Mouse (Mus musculus) midbrain, embryonic 11.5 days (tissue): ENCODE data around the gene Tmem131. TPM values are rescaled to one million over a fixed set of nuclear protein-coding genes. Genes with fewer than 3 reads are reported as not detected.

ENCODE experiments used
- ATAC-seq: fragments of 200-750 bp; cut with Nextera tagmentation; 2 replicates; pipeline ENCODE4 v1.8.0; 2017; ENCODE audit warnings: moderate TSS enrichment, moderate library complexity; ENCODE audit not compliant: low FRiP score
- DNase-seq: peaks from one replicate; pipeline ENCODE4 v3.0.0; 2015; ENCODE audit warnings: low spot score; ENCODE audit errors: missing footprints
- H3K27ac ChIP-seq: fragments of 300-500 bp; sonication (generic); 2 replicates; pipeline ENCODE4 v1.5.1; 2014; ENCODE audit warnings: low read depth, low read length
- H3K27me3 ChIP-seq: fragments of 300-500 bp; sonication (generic); 2 replicates; pipeline ENCODE4 v1.6.1; 2014; ENCODE audit warnings: mild to moderate bottlenecking, low read length, moderate library complexity, mixed read lengths; ENCODE audit not compliant: control insufficient read depth, insufficient read depth
- H3K36me3 ChIP-seq: fragments of 300-500 bp; sonication (generic); 2 replicates; pipeline ENCODE4 v1.6.1; 2014; ENCODE audit warnings: mild to moderate bottlenecking, low read length, moderate library complexity, mixed read lengths; ENCODE audit not compliant: control insufficient read depth, insufficient read depth
- H3K4me1 ChIP-seq: fragments of 300-500 bp; sonication (generic); 2 replicates; pipeline ENCODE4 v1.6.1; 2014; ENCODE audit warnings: low read length; ENCODE audit not compliant: control insufficient read depth, insufficient read depth
- H3K4me2 ChIP-seq: fragments of 300-500 bp; sonication (generic); 2 replicates; pipeline ENCODE4 v1.6.1; 2014; ENCODE audit warnings: mild to moderate bottlenecking, moderate library complexity
- H3K4me3 ChIP-seq: fragments of 300-500 bp; sonication (generic); 2 replicates; pipeline ENCODE4 v1.5.1; 2014; ENCODE audit warnings: low read depth, low read length
- H3K9ac ChIP-seq: fragments of 300-500 bp; sonication (generic); 2 replicates; pipeline ENCODE4 v1.6.1; 2014; ENCODE audit warnings: low read length
- H3K9me3 ChIP-seq: fragments of 300-500 bp; sonication (generic); 2 replicates; pipeline ENCODE4 v1.6.1; 2016; ENCODE audit warnings: low read length; ENCODE audit not compliant: control insufficient read depth
- WGBS: fragments of 180-500 bp; shearing (Covaris S2); extraction: QIAGEN DNeasy Blood & Tissue Kit; methylation state at CpG from one replicate; pipeline ENCODE4 v1.1.7; 2014; 5-methylcytosine and 5-hydroxymethylcytosine counted together
- polyA plus RNA-seq: library from polyadenylated mRNA; unstranded; fragments of >200 nt; fragmentation: Nextera tagmentation; extraction: Ambion mirVana; gene quantifications from 2 replicates; pipeline ENCODE4 v1.2.1, GENCODE M21; 2014

The Tmem131 gene
- polyA plus RNA-seq, 1 experiment from 2014 or later = 14.7 TPM

GRCm38 (mm10) chr1:36807086-36807485, 136.4 kb downstream of the Tmem131 start:
- no peak overlapping the region for H3K4me3 ChIP-seq
- no peak overlapping the region for H3K27ac ChIP-seq
- 100% methylated on average over 1 of the region's 1 CpGs for WGBS
- H3K4me2 ChIP-seq = no peak overlapping the region
- no peaks in the 10 kb centered on the region for H3K27me3 ChIP-seq
- H3K36me3 ChIP-seq = peaks cover 31% of the 10 kb centered on the region
- DNase-seq (peak; percentile 45), ATAC-seq (no peak)
- H3K4me1 ChIP-seq = no peaks in the 10 kb centered on the region
- no peaks in the 10 kb centered on the region for H3K9me3 ChIP-seq
- no peak overlapping the region for H3K9ac ChIP-seq

- Histone ChIP-seq H3K9ac (no peak overlapping the region), H3K27me3 (no peaks in the 10 kb centered on the region), H3K36me3 (peaks cover 37% of the 10 kb centered on the region), H3K27ac (no peak overlapping the region), H3K4me1 (no peaks in the 10 kb centered on the region), H3K4me2 (no peak overlapping the region), H3K9me3 (no peaks in the 10 kb centered on the region), H3K4me3 (no peak overlapping the region)
- no peak for ATAC-seq
- WGBS = 98% methylated on average over 7 of the region's 7 CpGs
- peak; percentile 71 for DNase-seq
Measured at GRCm38 (mm10) chr1:36806181-36806905, 137.1 kb downstream of the Tmem131 start.

- ATAC-seq = no peak
- no peaks in the 10 kb centered on the region for H3K27me3 ChIP-seq
- no peak overlapping the region for H3K4me3 ChIP-seq
- H3K9me3 ChIP-seq = no peaks in the 10 kb centered on the region
- 95% methylated on average over 4 of the region's 4 CpGs for WGBS
- H3K27ac ChIP-seq = no peak overlapping the region
- no peaks in the 10 kb centered on the region for H3K4me1 ChIP-seq
- peaks cover 28% of the 10 kb centered on the region for H3K36me3 ChIP-seq
- H3K4me2 ChIP-seq = no peak overlapping the region
- no peak overlapping the region for H3K9ac ChIP-seq
- DNase-seq = no peak
Measured at GRCm38 (mm10) chr1:36804833-36805232, 138.6 kb downstream of the Tmem131 start.

GRCm38 (mm10) chr1:36804259-36804658, 139.2 kb downstream of the Tmem131 start:
- no peak for ATAC-seq
- Histone ChIP-seq H3K9ac (no peak overlapping the region), H3K36me3 (peaks cover 29% of the 10 kb centered on the region), H3K4me1 (no peaks in the 10 kb centered on the region), H3K27me3 (no peaks in the 10 kb centered on the region), H3K9me3 (no peaks in the 10 kb centered on the region), H3K27ac (no peak overlapping the region), H3K4me3 (no peak overlapping the region), H3K4me2 (no peak overlapping the region)
- no peak for DNase-seq
- 84% methylated on average over 9 of the region's 9 CpGs for WGBS

GRCm38 (mm10) chr1:36800379-36801011, 143.0 kb downstream of the Tmem131 start:
- Histone ChIP-seq H3K4me3 (no peak overlapping the region), H3K4me1 (no peaks in the 10 kb centered on the region), H3K27ac (no peak overlapping the region), H3K36me3 (peaks cover 24% of the 10 kb centered on the region), H3K27me3 (no peaks in the 10 kb centered on the region), H3K4me2 (no peak overlapping the region), H3K9ac (no peak overlapping the region), H3K9me3 (no peaks in the 10 kb centered on the region)
- DNase-seq (no peak), ATAC-seq (no peak)
- WGBS = 88% methylated on average over 3 of the region's 3 CpGs

GRCm38 (mm10) chr1:36797481-36797880, 146.0 kb downstream of the Tmem131 start:
- 91% methylated on average over 10 of the region's 10 CpGs for WGBS
- no peak for DNase-seq
- Histone ChIP-seq H3K27me3 (no peaks in the 10 kb centered on the region), H3K9me3 (no peaks in the 10 kb centered on the region), H3K4me3 (no peak overlapping the region), H3K9ac (no peak overlapping the region), H3K36me3 (peaks cover 42% of the 10 kb centered on the region), H3K4me2 (no peak overlapping the region), H3K4me1 (no peaks in the 10 kb centered on the region), H3K27ac (no peak overlapping the region)
- no peak for ATAC-seq

- Histone ChIP-seq H3K4me3 (no peak overlapping the region), H3K9me3 (no peaks in the 10 kb centered on the region), H3K27me3 (no peaks in the 10 kb centered on the region), H3K4me1 (no peaks in the 10 kb centered on the region), H3K36me3 (peaks cover 42% of the 10 kb centered on the region), H3K4me2 (no peak overlapping the region), H3K27ac (no peak overlapping the region), H3K9ac (no peak overlapping the region)
- DNase-seq (no peak), ATAC-seq (no peak)
- 90% methylated on average over 7 of the region's 7 CpGs for WGBS
Measured at GRCm38 (mm10) chr1:36796711-36797110, 146.8 kb downstream of the Tmem131 start.

GRCm38 (mm10) chr1:36789416-36789815, 154.1 kb downstream of the Tmem131 start:
- Histone ChIP-seq H3K4me2 (no peak overlapping the region), H3K4me1 (no peaks in the 10 kb centered on the region; the same call in 1 of the 2 replicates), H3K9ac (no peak overlapping the region), H3K27me3 (no peaks in the 10 kb centered on the region), H3K27ac (no peak overlapping the region), H3K36me3 (peaks cover 20% of the 10 kb centered on the region), H3K4me3 (no peak overlapping the region), H3K9me3 (no peaks in the 10 kb centered on the region)
- WGBS = 88% methylated on average over 8 of the region's 8 CpGs
- DNase-seq (no peak), ATAC-seq (no peak)

- DNase-seq = peak; percentile 91
- Histone ChIP-seq H3K36me3 (peaks cover 4% of the 10 kb centered on the region; the same call in 1 of the 2 replicates), H3K27me3 (no peaks in the 10 kb centered on the region), H3K4me1 (no peaks in the 10 kb centered on the region; the same call in 1 of the 2 replicates), H3K9me3 (no peaks in the 10 kb centered on the region), H3K4me3 (no peak overlapping the region), H3K9ac (no peak overlapping the region), H3K4me2 (no peak overlapping the region), H3K27ac (no peak overlapping the region)
- ATAC-seq = no peak
- 92% methylated on average over 7 of the region's 7 CpGs for WGBS
Measured at GRCm38 (mm10) chr1:36786377-36786776, 157.1 kb downstream of the Tmem131 start.
